Mouse (Mus musculus) small intestine, adult 2 months (tissue): ENCODE data around the gene Itga2b. TPM values are rescaled to one million over a fixed set of nuclear protein-coding genes. Genes with fewer than 3 reads are reported as not detected.

Experiments
- H3K27ac ChIP-seq: fragments of 200-500 bp; 2 replicates; pipeline ENCODE4 v1.5.1; 2012; ENCODE audit warnings: low read depth, low read length, control low read depth, inconsistent platforms; ENCODE audit not compliant: insufficient read depth
- H3K27me3 ChIP-seq: fragments of 200-500 bp; 2 replicates; pipeline ENCODE4 v1.6.1; 2012; ENCODE audit warnings: mild to moderate bottlenecking, moderate library complexity, low read length, inconsistent platforms; ENCODE audit not compliant: control insufficient read depth, insufficient read depth
- H3K36me3 ChIP-seq: fragments of 200-500 bp; 2 replicates; pipeline ENCODE4 v1.6.1; 2012; ENCODE audit warnings: mild to moderate bottlenecking, low read length, control low read depth, inconsistent platforms; ENCODE audit not compliant: control insufficient read depth, insufficient read depth
- H3K4me1 ChIP-seq: fragments of 200-500 bp; 2 replicates; pipeline ENCODE4 v1.6.1; 2012; ENCODE audit warnings: low read length, inconsistent platforms, mixed read lengths; ENCODE audit not compliant: control insufficient read depth, insufficient read depth, insufficient read length
- H3K4me3 ChIP-seq: fragments of 200-500 bp; 2 replicates; pipeline ENCODE4 v1.5.1; 2012; ENCODE audit warnings: low read depth, mild to moderate bottlenecking, control low read depth, inconsistent platforms, low read length, moderate library complexity
- CTCF ChIP-seq: fragments of 200-500 bp; IDR thresholded peaks from 2 replicates; pipeline ENCODE4 v1.5.1; 2012; ENCODE audit warnings: low read depth, mild to moderate bottlenecking, control low read depth, inconsistent platforms, low read length, moderate library complexity, mixed read lengths; ENCODE audit not compliant: insufficient replicate concordance, insufficient read length; ENCODE audit errors: extremely low read depth
- POLR2A ChIP-seq: fragments of 200-500 bp; IDR thresholded peaks from 2 replicates; pipeline ENCODE4 v1.6.1; 2012; ENCODE audit warnings: low read depth, mild to moderate bottlenecking, control low read depth, inconsistent platforms, low read length, moderate library complexity
- WGBS: fragments of 180-500 bp; shearing (Covaris S2); methylation state at CpG from one replicate; pipeline ENCODE4 v1.1.7; 2018; 5-methylcytosine and 5-hydroxymethylcytosine counted together
- polyA plus RNA-seq: library from polyadenylated mRNA; depleted of rRNA; stranded (reverse); fragments of >200 nt; gene quantifications from 2 replicates; pipeline ENCODE4 v1.2.3, GENCODE M21; 2012

Gene Itga2b
- polyA plus RNA-seq, 1 experiment = 3.9 TPM

DNA sequence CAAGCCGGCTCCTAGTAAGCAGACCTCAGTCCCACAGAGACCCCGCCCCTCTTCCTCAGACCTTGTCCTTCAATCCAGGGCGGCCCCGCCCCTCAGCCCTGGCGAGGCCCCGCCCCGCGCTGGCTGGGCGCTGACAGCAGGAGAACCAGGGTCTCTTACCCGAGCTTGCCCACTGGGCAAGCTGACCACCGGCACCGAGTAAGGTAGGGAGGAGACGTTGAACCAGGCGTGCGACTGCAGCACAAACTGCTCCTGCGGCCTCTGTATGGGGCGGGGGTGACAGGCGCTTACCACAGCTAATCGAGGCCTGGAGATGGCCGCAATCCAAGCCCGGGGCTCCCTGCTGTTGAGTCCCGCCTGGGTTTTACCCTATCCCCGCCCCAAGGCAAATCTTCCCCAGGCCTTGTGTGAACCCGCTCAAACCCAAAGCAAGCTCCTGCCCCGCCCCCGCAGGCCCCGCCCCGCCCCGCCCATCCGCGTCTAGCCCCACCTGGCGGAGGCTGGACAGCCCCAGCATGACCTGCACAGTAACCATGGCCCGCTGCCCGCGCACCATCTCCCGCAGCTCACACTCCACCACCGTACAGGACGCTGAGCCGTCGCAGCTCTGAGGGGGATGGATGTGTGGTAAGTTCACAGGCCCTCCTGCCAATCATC, 14.1 kb downstream of the Itga2b start:
- TF ChIP-seq POLR2A (no peak), CTCF (peak; percentile 46; the same call in 1 of the 2 replicates)
- Histone ChIP-seq H3K36me3 (no peaks in the 10 kb centered on the region), H3K4me1 (peaks cover 9% of the 10 kb centered on the region), H3K4me3 (peak overlapping the region; percentile 69), H3K27ac (no peak overlapping the region), H3K27me3 (peaks cover 2% of the 10 kb centered on the region; the same call in 1 of the 2 replicates)
- under 1% methylated on average over 40 of the region's 40 CpGs for WGBS

- H3K4me1 ChIP-seq = peaks cover 9% of the 10 kb centered on the region
- peaks cover 12% of the 10 kb centered on the region for H3K27me3 ChIP-seq
- H3K36me3 ChIP-seq = no peaks in the 10 kb centered on the region
- no peak overlapping the region for H3K27ac ChIP-seq
- no peak for TF ChIP-seq CTCF
- TF ChIP-seq POLR2A = no peak
- H3K4me3 ChIP-seq = no peak overlapping the region
- WGBS = 48% methylated on average over 10 of the region's 10 CpGs
These were observed 16.8 kb downstream of the Itga2b start for GRCm38 (mm10) chr11:102453131-102453530.

DNA sequence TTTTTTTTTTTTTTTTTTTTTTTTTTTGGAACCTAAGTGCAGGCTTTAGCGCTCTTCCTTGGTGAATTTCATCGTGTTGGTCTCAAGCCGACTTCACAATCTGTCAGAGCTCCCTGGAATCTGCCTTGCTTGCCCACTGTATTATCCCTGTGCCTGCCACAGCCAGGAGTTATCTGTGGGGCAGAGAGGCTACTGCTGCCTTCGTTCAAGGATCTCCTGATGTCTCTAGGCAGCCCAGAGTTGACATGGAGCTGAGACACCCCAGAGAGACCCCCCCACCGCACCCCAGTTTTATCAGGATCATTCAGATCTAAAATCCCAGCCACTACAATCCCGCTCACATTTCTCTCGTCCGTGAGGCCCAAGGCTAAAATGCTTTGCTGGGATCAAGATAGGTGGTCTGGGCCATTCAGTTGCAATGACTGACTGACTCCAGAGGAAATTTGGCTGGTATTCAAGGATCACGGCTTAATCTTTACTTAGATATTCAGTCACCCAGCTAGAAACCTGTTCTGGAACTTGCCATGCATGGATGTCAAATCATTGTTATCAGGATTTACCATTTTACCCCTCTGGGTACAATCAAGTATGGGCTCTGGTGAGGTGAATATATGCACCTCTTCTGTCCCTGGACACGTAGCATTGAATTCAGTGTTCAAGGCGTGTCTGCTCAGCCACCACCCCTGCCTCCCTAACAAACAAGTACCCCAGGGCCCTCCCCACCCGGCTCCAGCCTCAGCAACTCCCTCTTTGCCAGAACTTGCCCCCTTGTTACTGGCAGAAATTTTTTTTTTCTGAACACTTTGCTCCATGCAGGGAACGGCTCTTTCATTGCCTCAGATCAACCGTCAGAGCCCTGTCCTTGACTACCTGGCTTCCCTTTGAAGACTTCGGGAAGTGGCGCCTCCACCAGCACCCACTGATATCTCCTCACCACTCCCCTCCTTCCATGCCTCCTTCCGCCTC, 20.6 kb downstream of the Itga2b start:
- peaks cover 8% of the 10 kb centered on the region for H3K4me1 ChIP-seq
- 32% methylated on average over 17 of the region's 17 CpGs for WGBS
- no peaks in the 10 kb centered on the region for H3K36me3 ChIP-seq
- H3K4me3 ChIP-seq = no peak overlapping the region
- H3K27me3 ChIP-seq = peaks cover 35% of the 10 kb centered on the region
- H3K27ac ChIP-seq = no peak overlapping the region
- TF ChIP-seq POLR2A (no peak), CTCF (no peak)

DNA sequence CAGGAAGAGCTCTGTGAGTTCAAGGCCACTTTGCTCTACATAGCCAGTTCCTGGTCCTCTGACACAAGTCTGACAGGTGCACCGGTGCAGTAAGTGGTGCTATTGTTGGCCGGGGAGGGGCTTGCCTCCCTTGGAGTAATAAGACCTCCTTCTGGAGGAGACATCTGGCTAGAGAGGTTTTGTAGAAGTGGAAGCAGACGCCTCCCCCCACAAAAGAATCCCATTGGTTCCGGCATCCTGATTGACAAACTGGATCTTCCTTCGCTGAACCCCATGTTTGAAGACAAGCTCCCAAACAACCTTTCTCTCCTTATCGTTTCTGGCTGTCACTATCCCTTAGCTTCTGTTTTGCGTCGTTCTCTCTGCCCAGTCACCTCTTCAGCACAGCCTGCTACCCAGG, 21.6 kb downstream of the Itga2b start:
- TF ChIP-seq POLR2A = no peak
- no peak for TF ChIP-seq CTCF
- Histone ChIP-seq H3K27ac (no peak overlapping the region), H3K27me3 (peaks cover 35% of the 10 kb centered on the region), H3K4me3 (no peak overlapping the region), H3K4me1 (peaks cover 8% of the 10 kb centered on the region), H3K36me3 (no peaks in the 10 kb centered on the region)
- 19% methylated on average over 8 of the region's 8 CpGs for WGBS

- H3K27me3 ChIP-seq = peaks cover 35% of the 10 kb centered on the region
- no peaks in the 10 kb centered on the region for H3K36me3 ChIP-seq
- H3K4me3 ChIP-seq = peak within 1 kb of the TSS; percentile 61
- peaks cover 8% of the 10 kb centered on the region for H3K4me1 ChIP-seq
- TF ChIP-seq POLR2A (no peak), CTCF (peak; percentile 67)
- H3K27ac ChIP-seq = no peak within 1 kb of the TSS
- under 1% methylated on average over 40 of the region's 40 CpGs for WGBS
These were observed 22.4 kb downstream of the Itga2b start, which contains the start of gene Fam171a2 for GRCm38 (mm10) chr11:102447497-102447896. Gene Fam171a2, minus strand, starts transcription at chr11:102447682.

- Histone ChIP-seq H3K27me3 (peaks cover 35% of the 10 kb centered on the region), H3K4me1 (peaks cover 8% of the 10 kb centered on the region), H3K36me3 (no peaks in the 10 kb centered on the region), H3K27ac (no peak overlapping the region), H3K4me3 (peak overlapping the region; percentile 61)
- TF ChIP-seq CTCF (no peak), POLR2A (no peak)
- WGBS = under 1% methylated on average over 49 of the region's 49 CpGs
These were observed 23.1 kb downstream of the Itga2b start for GRCm38 (mm10) chr11:102446581-102447461.
